Mouse (Mus musculus) lung, postnatal 0 days (tissue): ENCODE data around the gene Lbx1. TPM values are rescaled to one million over a fixed set of nuclear protein-coding genes. Genes with fewer than 3 reads are reported as not detected.

Experiments
- ATAC-seq: fragments of 200-750 bp; cut with Nextera tagmentation; 2 replicates; pipeline ENCODE4 v1.8.0; 2017; ENCODE audit warnings: moderate library complexity
- DNase-seq: peaks from one replicate; pipeline ENCODE4 v3.0.0-alpha.2; 2016; ENCODE audit warnings: low spot score
- H3K27ac ChIP-seq: fragments of 300-500 bp; sonication (generic); 2 replicates; pipeline ENCODE4 v1.5.1; 2014; ENCODE audit warnings: antibody characterized with exemption, mild to moderate bottlenecking, low read length, mixed read lengths
- H3K27me3 ChIP-seq: fragments of 300-500 bp; sonication (generic); replicated peaks from 2 replicates; pipeline ENCODE4 v1.6.1; 2014; ENCODE audit warnings: low read length, mixed read lengths; ENCODE audit not compliant: insufficient read depth
- H3K36me3 ChIP-seq: fragments of 300-500 bp; sonication (generic); 2 replicates; pipeline ENCODE4 v1.6.1; 2014; ENCODE audit warnings: low read length, mixed read lengths; ENCODE audit not compliant: insufficient read depth
- H3K4me1 ChIP-seq: fragments of 300-500 bp; sonication (generic); 2 replicates; pipeline ENCODE4 v1.6.1; 2014; ENCODE audit warnings: antibody characterized with exemption, low read depth, low read length, mixed read lengths; ENCODE audit not compliant: insufficient read depth
- H3K4me2 ChIP-seq: fragments of 300-500 bp; sonication (generic); replicated peaks from 2 replicates; pipeline ENCODE4 v1.6.1; 2014; ENCODE audit warnings: low read depth, mild to moderate bottlenecking, low read length, moderate library complexity, mixed read lengths
- H3K4me3 ChIP-seq: fragments of 300-500 bp; sonication (generic); 2 replicates; pipeline ENCODE4 v1.5.1; 2014; ENCODE audit warnings: low read depth, low read length
- H3K9ac ChIP-seq: fragments of 300-500 bp; sonication (generic); replicated peaks from 2 replicates; pipeline ENCODE4 v1.6.1; 2014; ENCODE audit warnings: low read depth, mild to moderate bottlenecking
- H3K9me3 ChIP-seq: fragments of 300-500 bp; sonication (generic); 2 replicates; pipeline ENCODE4 v1.6.1; 2016; ENCODE audit warnings: low read length, mixed read lengths
- CTCF ChIP-seq: IDR thresholded peaks from 2 replicates; pipeline ENCODE4 v1.5.1; 2016; ENCODE audit warnings: antibody characterized with exemption, mild to moderate bottlenecking
- EP300 ChIP-seq: IDR thresholded peaks from 2 replicates; pipeline ENCODE4 v1.6.1; 2016; ENCODE audit warnings: antibody characterized with exemption, mild to moderate bottlenecking, control low read depth
- WGBS: fragments of 180-500 bp; shearing (Covaris S2); extraction: QIAGEN DNeasy Blood & Tissue Kit; methylation state at CpG from one replicate; pipeline ENCODE4 v1.1.7; 2014; 5-methylcytosine and 5-hydroxymethylcytosine counted together
- polyA plus RNA-seq: library from polyadenylated mRNA; unstranded; fragments of >200 nt; fragmentation: Nextera tagmentation; extraction: Ambion mirVana; gene quantifications from 2 replicates; pipeline ENCODE4 v1.2.1, GENCODE M21; 2015

The Lbx1 gene
- polyA plus RNA-seq, 1 experiment from 2014 or later = not detected

- H3K36me3 ChIP-seq = no peaks in the 10 kb centered on the region
- WGBS = 79% methylated on average over 7 of the region's 7 CpGs
- H3K27me3 ChIP-seq = peaks cover 2% of the 10 kb centered on the region; the same call in 1 of the 2 replicates
- no peaks in the 10 kb centered on the region for H3K4me1 ChIP-seq
- no peak overlapping the region for H3K9ac ChIP-seq
- DNase-seq (no peak), ATAC-seq (no peak)
- H3K4me2 ChIP-seq = no peak overlapping the region
- TF ChIP-seq CTCF (no peak), EP300 (no peak)
- H3K27ac ChIP-seq = no peak overlapping the region
- H3K4me3 ChIP-seq = no peak overlapping the region
- H3K9me3 ChIP-seq = no peaks in the 10 kb centered on the region
Measured at GRCm38 (mm10) chr19:45254806-45255205, 19.2 kb upstream of the Lbx1 start.

- WGBS = 37% methylated on average over 3 of the region's 3 CpGs
- no peaks in the 10 kb centered on the region for H3K36me3 ChIP-seq
- no peaks in the 10 kb centered on the region for H3K4me1 ChIP-seq
- TF ChIP-seq EP300 = no peak
- no peak for TF ChIP-seq CTCF
- no peak overlapping the region for H3K27ac ChIP-seq
- H3K9ac ChIP-seq = no peak overlapping the region
- no peaks in the 10 kb centered on the region for H3K9me3 ChIP-seq
- no peak for ATAC-seq
- H3K4me3 ChIP-seq = no peak overlapping the region
- H3K27me3 ChIP-seq = peaks cover 5% of the 10 kb centered on the region; the same call in 1 of the 2 replicates
- DNase-seq = no peak
- no peak overlapping the region for H3K4me2 ChIP-seq
Measured at GRCm38 (mm10) chr19:45252436-45252835, 16.8 kb upstream of the Lbx1 start.

GRCm38 (mm10) chr19:45248691-45249090, 13.1 kb upstream of the Lbx1 start:
- 68% methylated on average over 19 of the region's 19 CpGs for WGBS
- H3K9me3 ChIP-seq = no peaks in the 10 kb centered on the region
- H3K4me3 ChIP-seq = no peak overlapping the region
- peaks cover 24% of the 10 kb centered on the region for H3K27me3 ChIP-seq
- no peak for ATAC-seq
- no peaks in the 10 kb centered on the region for H3K4me1 ChIP-seq
- no peak overlapping the region for H3K9ac ChIP-seq
- H3K4me2 ChIP-seq = no peak overlapping the region
- H3K36me3 ChIP-seq = no peaks in the 10 kb centered on the region
- TF ChIP-seq EP300 (no peak), CTCF (no peak)
- no peak for DNase-seq
- no peak overlapping the region for H3K27ac ChIP-seq

GRCm38 (mm10) chr19:45243918-45244700, 8.5 kb upstream of the Lbx1 start:
- Histone ChIP-seq H3K4me2 (no peak overlapping the region), H3K27ac (no peak overlapping the region), H3K36me3 (no peaks in the 10 kb centered on the region), H3K9ac (no peak overlapping the region), H3K4me3 (no peak overlapping the region), H3K9me3 (no peaks in the 10 kb centered on the region), H3K4me1 (no peaks in the 10 kb centered on the region), H3K27me3 (peaks cover 61% of the 10 kb centered on the region)
- peak; percentile 94 for TF ChIP-seq CTCF
- TF ChIP-seq EP300 = no peak
- DNase-seq = peak; percentile 50
- whole genome bisulfite sequencing = 3% methylated on average over 29 of the region's 29 CpGs
- ATAC-seq = 0 out of 2 replicates have a peak, but pooled peaks have one; percentile 28

- DNase-seq = no peak
- H3K9me3 ChIP-seq = no peaks in the 10 kb centered on the region
- no peaks in the 10 kb centered on the region for H3K36me3 ChIP-seq
- no peak overlapping the region for H3K27ac ChIP-seq
- no peak for ATAC-seq
- H3K4me1 ChIP-seq = no peaks in the 10 kb centered on the region
- TF ChIP-seq CTCF (no peak), EP300 (no peak)
- WGBS = under 1% methylated on average over 5 of the region's 5 CpGs
- no peak overlapping the region for H3K4me3 ChIP-seq
- H3K9ac ChIP-seq = no peak overlapping the region
- H3K4me2 ChIP-seq = no peak overlapping the region
- H3K27me3 ChIP-seq = peaks cover 68% of the 10 kb centered on the region
Measured at GRCm38 (mm10) chr19:45243264-45243602, 7.6 kb upstream of the Lbx1 start.

GRCm38 (mm10) chr19:45242348-45243263, 7.0 kb upstream of the Lbx1 start:
- peak; percentile 36 for DNase-seq
- WGBS = 2% methylated on average over 23 of the region's 23 CpGs
- Histone ChIP-seq H3K9me3 (no peaks in the 10 kb centered on the region), H3K36me3 (no peaks in the 10 kb centered on the region), H3K27me3 (peaks cover 74% of the 10 kb centered on the region), H3K4me3 (0 out of 2 replicates have a peak overlapping the region, but pooled peaks have one; percentile 2), H3K4me1 (no peaks in the 10 kb centered on the region), H3K4me2 (no peak overlapping the region), H3K27ac (no peak overlapping the region), H3K9ac (no peak overlapping the region)
- TF ChIP-seq EP300 (no peak), CTCF (no peak)
- ATAC-seq = peak; percentile 8; the same call in 1 of the 2 replicates
